Mouse (Mus musculus) kidney, adult 18-20 months (tissue): ENCODE data around the gene Mtmr6.
"Not testable (repeated sequence)": the region's sequence is repeated elsewhere in the genome, so short reads cannot be mapped to it uniquely, and the experiment has no call there.

ENCODE experiments used
- DNase-seq: peaks from one replicate; pipeline ENCODE4 v3.0.0; 2021

The Mtmr6 gene

DNA sequence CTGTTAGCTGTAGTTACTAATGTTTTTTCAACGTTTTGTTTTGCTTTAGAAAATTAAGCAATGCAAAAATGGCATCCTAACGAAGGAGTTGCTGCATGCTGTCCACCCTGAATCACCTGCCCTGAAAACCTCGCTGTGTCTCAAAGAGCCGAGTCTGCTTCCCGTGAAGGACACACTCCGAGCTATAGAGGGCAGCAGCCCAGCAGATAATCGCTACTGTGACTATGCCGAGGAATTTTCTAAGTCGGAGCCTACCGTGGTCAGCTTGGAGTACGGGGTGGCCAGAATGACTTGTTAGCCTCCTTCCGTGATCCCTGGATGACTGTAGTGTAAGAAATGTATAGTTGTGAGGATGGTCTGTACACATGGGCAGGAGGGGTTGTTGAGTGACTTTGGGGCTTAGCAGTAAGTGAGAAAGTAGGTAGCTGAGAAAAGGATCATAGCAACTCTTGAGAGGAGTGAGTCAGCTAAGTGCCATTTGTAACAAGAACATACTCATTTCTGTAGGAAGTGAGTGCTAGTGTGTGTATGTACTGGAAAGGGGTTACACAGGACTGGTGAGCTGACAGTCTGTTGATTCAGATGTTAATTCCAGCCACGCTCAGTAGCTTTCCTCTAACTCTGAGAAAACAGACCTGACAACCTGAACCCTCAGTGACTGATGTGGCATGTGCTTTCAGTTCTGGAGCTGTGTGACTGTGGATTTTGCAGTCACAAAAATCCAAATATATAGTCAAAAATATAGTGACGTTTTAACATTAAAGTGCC lies 35.4 kb downstream of the Mtmr6 start:
- DNase-seq = no peak

DNA sequence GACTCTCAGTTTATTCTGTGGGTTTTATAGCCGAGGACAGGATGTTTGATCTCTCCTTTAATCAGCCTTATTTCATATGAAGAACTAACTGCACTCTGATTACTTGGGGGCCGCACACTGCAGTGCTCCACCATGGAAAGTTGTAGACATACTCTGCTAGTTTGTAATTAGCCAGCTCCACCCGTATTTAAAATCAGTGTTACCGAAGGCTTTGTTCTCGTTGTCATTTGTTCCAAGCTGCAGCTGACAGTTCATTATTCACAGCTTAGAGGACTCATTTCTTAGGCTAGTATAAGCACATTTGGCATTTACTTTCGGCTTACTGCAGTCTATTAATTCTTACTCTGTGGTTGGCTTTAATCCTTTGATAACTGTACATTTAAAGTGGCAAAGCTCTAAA lies 36.0 kb downstream of the Mtmr6 start:
- no peak for DNase-seq

DNA sequence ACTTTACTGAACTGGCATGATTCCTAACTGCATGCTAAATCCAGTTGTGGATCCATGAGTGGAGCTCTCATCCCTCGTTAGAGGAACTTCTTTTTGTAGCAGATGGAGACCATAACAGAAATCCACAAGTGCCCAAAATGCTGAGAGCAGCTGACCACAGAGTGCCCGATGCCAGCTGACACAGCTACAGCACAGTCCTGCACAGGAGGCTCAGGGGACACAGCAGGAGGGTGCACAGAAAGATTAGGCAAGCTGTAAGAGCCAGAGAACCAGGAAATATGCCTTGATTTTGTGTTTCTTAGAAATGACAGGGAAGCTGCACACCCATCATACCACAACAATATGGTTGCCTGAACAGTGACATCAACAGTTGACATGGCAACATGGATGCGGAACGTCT lies 37.4 kb downstream of the Mtmr6 start:
- DNase-seq = no peak

DNA sequence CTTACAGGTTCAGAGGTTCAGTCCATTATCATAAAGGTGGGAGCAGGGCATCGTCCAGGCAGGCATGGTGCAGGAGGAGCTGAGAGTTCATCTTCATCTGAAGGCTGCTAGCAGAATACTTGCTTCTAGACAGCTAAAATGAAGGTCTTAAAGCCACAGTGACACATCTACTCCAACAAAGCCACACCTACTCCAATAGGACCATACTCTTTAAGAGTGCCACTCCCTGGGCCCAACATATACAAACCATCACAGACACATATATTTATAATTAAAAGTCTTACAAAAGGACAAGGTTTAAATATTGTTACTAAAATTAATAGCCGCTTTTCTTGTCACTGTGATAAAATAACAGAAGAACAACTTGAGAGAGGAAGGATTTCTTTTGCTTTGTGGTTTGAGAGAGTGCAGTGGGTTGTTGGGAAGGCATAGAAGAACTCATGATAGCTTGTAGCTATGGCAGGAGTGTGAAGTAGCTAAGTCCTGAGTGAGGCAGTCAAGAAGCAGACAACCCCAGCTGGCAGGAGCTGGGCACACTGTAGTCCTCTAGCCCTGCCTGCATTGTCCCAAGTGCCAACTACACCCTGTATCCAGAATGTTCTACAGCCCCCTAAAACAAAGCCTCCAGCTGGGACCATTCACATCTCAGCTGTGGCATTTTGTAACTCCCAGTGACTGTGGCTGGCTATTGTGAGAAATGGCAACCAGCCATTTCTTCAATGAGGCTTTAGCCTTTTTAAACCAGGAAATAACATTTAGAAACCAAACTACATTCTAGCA lies 39.6 kb downstream of the Mtmr6 start:
- no peak for DNase-seq

DNA sequence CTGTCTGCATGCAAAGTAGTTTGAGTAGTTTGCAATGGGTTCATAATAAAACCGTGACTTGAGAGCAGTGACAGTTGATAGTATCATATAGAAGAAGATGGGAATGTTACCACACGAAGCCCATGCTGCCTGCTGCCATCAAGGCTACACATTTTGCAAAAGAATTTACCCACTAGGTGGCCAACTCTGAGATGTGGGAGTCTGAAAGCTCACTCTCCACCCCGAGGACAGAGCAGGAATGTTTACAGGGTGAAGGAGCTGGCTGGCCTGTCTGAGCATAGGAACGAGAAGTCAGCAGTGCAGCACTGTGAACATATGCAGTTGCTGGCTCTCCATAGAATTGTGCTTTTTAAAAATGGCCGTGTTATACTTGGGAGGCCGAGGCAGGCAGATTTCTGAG lies 43.1 kb downstream of the Mtmr6 start:
- DNase-seq = no peak

DNA sequence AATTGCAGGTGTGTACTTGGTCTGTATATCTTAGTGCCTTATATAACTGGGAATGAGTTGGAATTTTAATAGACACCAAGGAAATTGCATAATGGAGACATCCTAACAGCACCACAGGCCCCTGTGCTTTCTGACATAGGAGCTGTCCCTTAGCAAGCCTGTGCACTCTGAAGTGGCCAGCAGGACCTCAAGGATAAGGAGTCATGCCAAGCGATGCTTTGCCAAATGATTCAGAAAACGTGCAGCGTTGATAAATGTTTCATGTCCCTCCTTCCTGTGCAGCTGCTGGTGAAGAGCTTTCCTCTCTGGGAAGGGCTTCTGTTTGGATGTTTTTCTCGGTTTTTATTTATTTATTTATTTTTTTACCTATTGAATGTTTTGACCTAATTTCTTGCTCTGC lies 45.7 kb downstream of the Mtmr6 start:
- no peak for DNase-seq

DNA sequence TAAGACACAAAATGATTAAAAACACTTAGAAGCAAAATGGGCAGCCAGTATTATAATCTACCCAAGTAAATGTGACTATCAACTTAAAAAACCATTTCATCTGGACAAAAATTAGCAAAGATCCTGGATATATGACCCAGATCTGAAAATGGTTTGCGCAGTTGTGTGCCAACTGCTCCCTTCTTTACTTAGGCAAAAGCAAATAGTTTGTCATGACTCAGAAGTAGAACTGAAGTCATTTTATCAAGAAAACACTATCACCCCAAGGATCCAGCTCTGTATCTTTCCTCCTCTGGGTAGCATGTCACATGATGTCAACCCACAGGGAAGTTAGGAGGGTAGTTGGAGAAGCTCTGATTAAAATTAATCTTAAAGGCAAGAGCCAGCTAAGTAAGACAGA lies 54.2 kb downstream of the Mtmr6 start:
- no peak for DNase-seq

DNA sequence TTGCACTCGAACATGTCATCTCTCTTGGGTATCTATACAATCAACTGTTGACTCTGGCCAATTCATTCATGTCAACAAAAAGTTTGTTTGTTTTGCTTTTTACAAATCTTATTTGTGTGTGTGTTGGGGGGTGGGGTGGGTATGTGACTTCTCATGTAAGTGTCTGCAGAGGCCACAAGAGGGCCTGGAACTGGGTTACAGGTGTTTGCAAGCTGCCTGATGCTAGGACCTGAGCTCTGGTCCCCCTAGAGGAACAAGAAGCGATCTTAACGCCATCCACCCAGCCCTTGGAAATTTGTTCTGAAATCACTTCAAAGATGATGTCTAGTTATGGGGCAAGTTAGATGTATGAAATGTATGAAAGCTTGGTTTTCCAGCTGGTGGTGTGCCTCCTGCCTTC lies 55.8 kb downstream of the Mtmr6 start:
- no peak for DNase-seq

DNA sequence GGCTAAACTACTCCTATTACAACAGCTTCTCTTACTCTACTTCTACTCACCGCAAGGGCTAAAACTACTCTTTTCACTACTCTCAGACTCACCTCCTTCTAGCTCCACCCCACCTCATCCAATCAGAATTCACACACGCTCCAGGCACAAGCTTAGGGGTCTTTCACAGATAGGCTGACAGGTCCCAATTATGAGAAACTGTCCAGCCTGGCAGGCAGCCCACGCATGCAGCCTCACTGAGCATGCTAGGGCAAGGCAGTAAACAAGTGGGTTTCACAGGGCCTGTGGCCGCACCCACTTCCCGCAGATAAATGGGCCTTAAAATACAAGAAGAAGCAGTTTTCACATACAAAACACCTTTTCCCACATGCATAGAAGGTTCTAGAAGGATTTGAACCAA lies 75.0 kb downstream of the Mtmr6 start:
- not testable (repeated sequence) for DNase-seq

DNA sequence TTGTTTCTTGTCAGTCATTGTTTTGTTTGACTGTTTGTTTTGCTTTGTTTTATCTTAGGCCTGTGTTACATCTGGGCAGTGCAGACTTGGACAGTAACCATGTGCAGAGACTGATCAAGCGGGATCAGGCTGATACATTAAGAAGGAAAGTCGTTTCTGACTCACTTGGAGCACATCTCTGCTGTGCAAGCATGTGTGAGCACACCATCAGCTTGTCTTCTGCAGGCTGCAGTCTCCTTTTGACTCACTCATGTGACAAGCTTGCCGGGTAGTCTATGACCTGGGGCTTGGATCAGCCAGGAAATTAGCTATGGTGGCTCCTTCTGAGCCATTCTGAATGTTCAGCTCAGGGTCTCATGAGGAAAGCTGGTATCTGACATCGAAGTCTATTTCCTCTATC lies 75.5 kb downstream of the Mtmr6 start:
- no peak for DNase-seq

DNA sequence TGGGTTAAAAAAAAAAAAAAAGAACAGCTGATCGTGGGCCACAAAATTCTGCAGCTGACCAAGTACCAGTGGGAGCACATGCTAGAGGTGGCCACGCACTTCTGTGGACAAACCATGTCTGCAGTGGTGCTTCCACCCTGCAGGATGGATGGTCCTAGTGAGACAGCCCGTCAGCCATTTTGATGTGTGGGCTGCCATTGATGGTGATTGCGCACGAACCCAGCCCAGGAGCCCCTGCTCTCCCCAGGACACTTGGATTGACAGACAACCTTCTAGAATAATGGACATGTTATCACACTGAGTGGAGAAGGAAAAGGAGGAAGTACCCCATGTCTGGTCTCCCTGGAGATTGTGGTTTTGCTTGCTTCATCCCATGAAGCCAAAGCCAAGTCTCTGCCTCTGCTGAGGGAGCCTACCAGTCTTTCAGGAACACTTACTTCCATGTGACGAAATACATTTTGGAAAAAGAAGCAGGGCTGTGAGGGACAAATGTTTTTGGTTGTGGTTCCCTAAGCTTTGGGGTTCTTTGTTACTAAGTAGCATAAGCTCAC lies 80.4 kb downstream of the Mtmr6 start:
- DNase-seq = no peak
